Mouse (Mus musculus) heart, embryonic 14.5 days (tissue): ENCODE results near the gene S100a5. TPM values are rescaled to one million over a fixed set of nuclear protein-coding genes. Genes with fewer than 3 reads are reported as not detected.

Experiments
- ATAC-seq: fragments of 200-750 bp; cut with Nextera tagmentation; 2 replicates; pipeline ENCODE4 v1.8.0; 2017; ENCODE audit warnings: low read depth, moderate TSS enrichment; ENCODE audit not compliant: insufficient number of reproducible peaks, insufficient read depth, low FRiP score
- H3K27ac ChIP-seq, 2 experiments: fragments of 200-500 bp in 1 of 2; fragments of 300-500 bp in 1 of 2; sonication (generic) in 1 of 2; replicated peaks in 1 of 2; 2 replicates each; pipeline ENCODE4 v1.5.1; 2012 to 2014; ENCODE audit warnings: low read depth in 2 of 2, low read length in 2 of 2, control low read depth in 1 of 2, mild to moderate bottlenecking in 1 of 2, mixed read lengths in 1 of 2; ENCODE audit not compliant: control insufficient read depth in 1 of 2, insufficient read depth in 1 of 2
- H3K27me3 ChIP-seq: fragments of 300-500 bp; sonication (generic); 2 replicates; pipeline ENCODE4 v1.6.1; 2014; ENCODE audit warnings: mild to moderate bottlenecking, low read length, control low read depth; ENCODE audit not compliant: control insufficient read depth, insufficient read depth
- H3K36me3 ChIP-seq: fragments of 300-500 bp; sonication (generic); 2 replicates; pipeline ENCODE4 v1.6.1; 2014; ENCODE audit warnings: mild to moderate bottlenecking, control low read depth, low read length, mixed read lengths; ENCODE audit not compliant: control insufficient read depth, insufficient read depth
- H3K4me1 ChIP-seq, 2 experiments: fragments of 200-500 bp in 1 of 2; fragments of 300-500 bp in 1 of 2; sonication (generic) in 1 of 2; 2 replicates each; pipeline ENCODE4 v1.6.1; 2012 to 2014; ENCODE audit warnings: low read length in 2 of 2, control low read depth in 1 of 2, mixed read lengths in 1 of 2; ENCODE audit not compliant: control insufficient read depth in 2 of 2, insufficient read depth in 2 of 2
- H3K4me2 ChIP-seq: fragments of 300-500 bp; sonication (generic); 2 replicates; pipeline ENCODE4 v1.6.1; 2014; ENCODE audit warnings: mild to moderate bottlenecking, low read length
- H3K4me3 ChIP-seq, 2 experiments: fragments of 200-500 bp in 1 of 2; fragments of 300-500 bp in 1 of 2; sonication (generic) in 1 of 2; 2 replicates each; pipeline ENCODE4 v1.5.1; 2012 to 2014; ENCODE audit warnings: low read length in 2 of 2, mild to moderate bottlenecking in 2 of 2, control low read depth in 1 of 2, low read depth in 1 of 2, moderate library complexity in 1 of 2; ENCODE audit not compliant: control insufficient read depth in 1 of 2, insufficient read depth in 1 of 2
- H3K9ac ChIP-seq: fragments of 300-500 bp; sonication (generic); 2 replicates; pipeline ENCODE4 v1.6.1; 2014; ENCODE audit warnings: mild to moderate bottlenecking, low read length
- H3K9me3 ChIP-seq: fragments of 300-500 bp; sonication (generic); 2 replicates; pipeline ENCODE4 v1.6.1; 2016; ENCODE audit warnings: low read length, control low read depth; ENCODE audit not compliant: control insufficient read depth
- WGBS: fragments of 180-500 bp; shearing (Covaris S2); extraction: QIAGEN DNeasy Blood & Tissue Kit; methylation state at CpG from one replicate; pipeline ENCODE4 v1.1.7; 2014; 5-methylcytosine and 5-hydroxymethylcytosine counted together
- polyA plus RNA-seq: library from polyadenylated mRNA; unstranded; fragments of >200 nt; fragmentation: Nextera tagmentation; extraction: Ambion mirVana; gene quantifications from 2 replicates; pipeline ENCODE4 v1.2.1, GENCODE M21; 2014

Gene S100a5
- polyA plus RNA-seq, 1 experiment from 2014 or later: not detected

DNA sequence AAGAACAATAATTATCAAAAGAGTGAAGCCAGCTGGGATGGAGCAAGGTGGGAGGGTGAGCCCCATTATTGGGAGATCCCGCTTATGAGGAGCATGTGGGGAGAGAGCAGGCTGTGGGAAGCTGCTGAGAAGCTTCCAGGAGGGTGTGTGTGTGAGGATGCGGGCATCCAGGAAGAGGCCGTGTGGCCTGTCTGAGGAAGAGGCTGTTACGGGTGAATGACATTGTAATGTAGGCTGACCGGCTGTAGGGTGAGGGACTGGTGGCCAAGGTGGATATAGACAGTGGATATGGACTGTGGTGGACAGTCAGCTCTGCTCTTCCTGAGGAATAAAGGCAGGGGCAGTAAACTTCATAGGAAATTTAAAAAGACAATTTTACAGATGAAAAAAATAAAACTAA, 17.2 kb downstream of the S100a5 start:
- Histone ChIP-seq H3K36me3 (no peaks in the 10 kb centered on the region), H3K9me3 (no peaks in the 10 kb centered on the region), H3K4me2 (no peak overlapping the region), H3K27ac (no peak overlapping the region), H3K4me3 (no peak overlapping the region), H3K27me3 (no peaks in the 10 kb centered on the region), H3K9ac (no peak overlapping the region), H3K4me1 (peaks cover 10 to 11% of the 10 kb centered on the region in 2 experiments)
- ATAC-seq: no peak
- WGBS: 79% methylated on average over 5 of the region's 5 CpGs

DNA sequence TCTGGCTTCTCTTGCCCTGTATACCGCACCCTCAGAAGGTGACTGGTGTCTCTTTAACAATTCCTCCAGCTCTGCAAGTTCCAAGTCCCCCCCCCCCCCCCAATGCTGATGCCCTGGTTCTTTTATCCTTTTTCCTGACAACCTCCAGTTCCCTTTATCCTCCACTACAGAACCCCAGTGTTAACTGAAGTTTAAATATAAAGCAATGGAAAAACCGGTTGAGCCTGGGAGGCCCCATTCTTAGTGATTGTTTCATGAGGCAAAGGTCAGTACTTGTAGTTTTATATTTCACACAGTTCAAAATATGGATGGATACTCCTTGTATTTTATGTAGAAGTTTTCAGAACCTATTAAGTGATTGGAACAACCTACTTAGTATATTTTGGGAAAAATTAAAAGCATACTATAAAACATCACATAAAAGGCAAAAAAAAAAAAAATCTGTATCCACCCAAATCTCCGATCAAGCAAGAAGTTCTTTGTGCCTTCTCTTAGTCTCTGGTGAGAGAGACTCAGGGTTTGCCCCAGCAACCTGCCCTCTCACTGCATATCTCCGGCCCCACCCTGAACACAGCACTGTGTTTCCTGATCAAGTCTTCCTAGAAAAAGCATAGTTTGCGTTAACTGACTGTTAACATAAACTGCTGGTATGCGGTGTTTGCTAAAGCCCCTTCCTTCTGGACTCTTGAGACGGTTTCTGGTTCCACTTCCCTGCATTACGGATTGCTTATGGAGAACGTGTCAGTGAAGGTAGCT, 18.1 kb downstream of the S100a5 start:
- ATAC-seq: no peak
- no peaks in the 10 kb centered on the region for H3K9me3 ChIP-seq
- no peak overlapping the region for H3K4me2 ChIP-seq
- no peak overlapping the region for H3K4me3 ChIP-seq
- H3K9ac ChIP-seq: no peak overlapping the region
- H3K4me1 ChIP-seq: peaks cover 10 to 11% of the 10 kb centered on the region in 2 experiments
- H3K27ac ChIP-seq: no peak overlapping the region
- WGBS: 67% methylated on average over 9 of the region's 9 CpGs
- no peaks in the 10 kb centered on the region for H3K27me3 ChIP-seq
- no peaks in the 10 kb centered on the region for H3K36me3 ChIP-seq

DNA sequence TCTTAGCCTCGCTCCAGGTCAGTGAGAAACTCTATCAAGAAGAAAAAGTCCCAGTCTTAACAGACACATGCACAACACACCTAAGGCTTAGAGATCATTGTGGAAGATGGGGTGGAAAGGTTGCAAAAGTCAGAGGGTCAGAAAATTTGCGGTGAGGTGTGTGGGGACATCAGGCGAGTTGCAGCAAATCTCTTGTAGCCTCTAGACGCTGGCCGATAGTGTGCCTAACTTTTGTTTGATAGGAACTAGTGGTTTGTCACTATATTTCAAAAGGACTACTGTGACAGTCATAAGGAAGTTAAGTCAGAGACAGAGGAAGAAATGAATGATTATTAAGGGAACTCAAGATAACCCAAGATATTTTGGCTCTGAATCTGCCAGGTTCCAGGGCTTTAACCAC, 19.0 kb downstream of the S100a5 start:
- Histone ChIP-seq H3K9me3 (no peaks in the 10 kb centered on the region), H3K9ac (no peak overlapping the region), H3K4me2 (no peak overlapping the region), H3K27ac (no peak overlapping the region), H3K36me3 (no peaks in the 10 kb centered on the region), H3K4me3 (no peak overlapping the region), H3K27me3 (no peaks in the 10 kb centered on the region), H3K4me1 (peaks cover 10 to 11% of the 10 kb centered on the region in 2 experiments)
- WGBS: 88% methylated on average over 5 of the region's 5 CpGs
- no peak for ATAC-seq

- Histone ChIP-seq H3K9ac (no peak overlapping the region), H3K27ac (no peak overlapping the region), H3K36me3 (no peaks in the 10 kb centered on the region), H3K9me3 (no peaks in the 10 kb centered on the region), H3K4me3 (no peak overlapping the region), H3K27me3 (no peaks in the 10 kb centered on the region), H3K4me2 (no peak overlapping the region), H3K4me1 (peaks cover 10 to 11% of the 10 kb centered on the region in 2 experiments)
- no peak for ATAC-seq
- WGBS: 51% methylated on average over 4 of the region's 4 CpGs
Measured at GRCm38 (mm10) chr3:90627807-90628206, 19.5 kb downstream of the S100a5 start.

GRCm38 (mm10) chr3:90629298-90629697, 21.0 kb downstream of the S100a5 start:
- no peaks in the 10 kb centered on the region for H3K27me3 ChIP-seq
- 75% methylated on average over 2 of the region's 2 CpGs for WGBS

GRCm38 (mm10) chr3:90631984-90632383, 23.7 kb downstream of the S100a5 start:
- no peaks in the 10 kb centered on the region for H3K4me1 ChIP-seq
- H3K36me3 ChIP-seq: no peaks in the 10 kb centered on the region
- 77% methylated on average over 2 of the region's 2 CpGs for WGBS
- H3K4me3 ChIP-seq: no peak overlapping the region
- H3K4me2 ChIP-seq: no peak overlapping the region
- no peak overlapping the region for H3K9ac ChIP-seq
- H3K27ac ChIP-seq: no peak overlapping the region
- ATAC-seq: no peak
- H3K27me3 ChIP-seq: no peaks in the 10 kb centered on the region
- no peaks in the 10 kb centered on the region for H3K9me3 ChIP-seq

More at GRCm38 (mm10) chr3:90629298-90629697, 21.0 kb downstream of the S100a5 start:
- H3K9ac ChIP-seq: no peak overlapping the region
- H3K36me3 ChIP-seq: no peaks in the 10 kb centered on the region
- no peak overlapping the region for H3K4me3 ChIP-seq
- no peak for ATAC-seq
- no peak overlapping the region for H3K27ac ChIP-seq
- 0 out of 4 replicates have a peak, but pooled peaks cover 0 to 2% of the 10 kb centered on the region in 2 experiments for H3K4me1 ChIP-seq
- H3K9me3 ChIP-seq: no peaks in the 10 kb centered on the region
- no peak overlapping the region for H3K4me2 ChIP-seq

- no peaks in the 10 kb centered on the region for H3K4me1 ChIP-seq
- WGBS: 32% methylated on average over 1 of the region's 1 CpGs
- H3K36me3 ChIP-seq: no peaks in the 10 kb centered on the region
- no peak overlapping the region for H3K4me3 ChIP-seq
- H3K4me2 ChIP-seq: no peak overlapping the region
- ATAC-seq: no peak
- no peaks in the 10 kb centered on the region for H3K9me3 ChIP-seq
- H3K27me3 ChIP-seq: no peaks in the 10 kb centered on the region
- H3K9ac ChIP-seq: no peak overlapping the region
- H3K27ac ChIP-seq: no peak overlapping the region
Measured at GRCm38 (mm10) chr3:90638511-90639275, 30.4 kb downstream of the S100a5 start.
